Mouse (Mus musculus) intestine, postnatal 0 days (tissue): ENCODE results near the gene Rhou. TPM values are rescaled to one million over a fixed set of nuclear protein-coding genes. Genes with fewer than 3 reads are reported as not detected.
A peak's percentile ranks its signal among the peaks of the same experiment; 100 is the strongest.

Source experiments
- ATAC-seq: fragments of 200-750 bp; cut with Nextera tagmentation; 2 replicates; pipeline ENCODE4 v1.8.0; 2017; ENCODE audit warnings: mild to moderate bottlenecking, moderate TSS enrichment, moderate library complexity
- H3K27ac ChIP-seq: fragments of 300-500 bp; sonication (generic); 2 replicates; pipeline ENCODE4 v1.5.1; 2014; ENCODE audit warnings: mild to moderate bottlenecking, low read depth, low read length, moderate library complexity
- H3K27me3 ChIP-seq: fragments of 300-500 bp; sonication (generic); replicated peaks from 2 replicates; pipeline ENCODE4 v1.6.1; 2014; ENCODE audit warnings: low read length, mixed read lengths; ENCODE audit not compliant: control insufficient read depth, insufficient read depth
- H3K36me3 ChIP-seq: fragments of 300-500 bp; sonication (generic); 2 replicates; pipeline ENCODE4 v1.6.1; 2014; ENCODE audit warnings: mild to moderate bottlenecking, moderate library complexity; ENCODE audit not compliant: control insufficient read depth, insufficient read depth
- H3K4me1 ChIP-seq: fragments of 300-500 bp; sonication (generic); replicated peaks from 2 replicates; pipeline ENCODE4 v1.6.1; 2014; ENCODE audit warnings: antibody characterized with exemption, low read length, mixed read lengths; ENCODE audit not compliant: control insufficient read depth, insufficient read depth
- H3K4me2 ChIP-seq: fragments of 300-500 bp; sonication (generic); replicated peaks from 2 replicates; pipeline ENCODE4 v1.6.1; 2014; ENCODE audit warnings: low read depth, mild to moderate bottlenecking, moderate library complexity
- H3K4me3 ChIP-seq: fragments of 300-500 bp; sonication (generic); 2 replicates; pipeline ENCODE4 v1.5.1; 2014; ENCODE audit warnings: low read depth, low read length
- H3K9ac ChIP-seq: fragments of 300-500 bp; sonication (generic); 2 replicates; pipeline ENCODE4 v1.6.1; 2014; ENCODE audit warnings: mild to moderate bottlenecking, low read depth, low read length
- H3K9me3 ChIP-seq: fragments of 300-500 bp; sonication (generic); 2 replicates; pipeline ENCODE4 v1.6.1; 2016; ENCODE audit warnings: mixed run types; ENCODE audit not compliant: control insufficient read depth
- CTCF ChIP-seq: sonication (generic); IDR thresholded peaks from 2 replicates; pipeline ENCODE4 v1.5.1; 2016; ENCODE audit warnings: low read depth, mild to moderate bottlenecking, control low read depth, antibody characterized with exemption, moderate library complexity
- WGBS: fragments of 180-500 bp; shearing (Covaris S2); extraction: QIAGEN DNeasy Blood & Tissue Kit; methylation state at CpG from one replicate; pipeline ENCODE4 v1.1.7; 2014; 5-methylcytosine and 5-hydroxymethylcytosine counted together
- polyA plus RNA-seq: library from polyadenylated mRNA; unstranded; fragments of >200 nt; fragmentation: Nextera tagmentation; extraction: Ambion mirVana; gene quantifications from 2 replicates; pipeline ENCODE4 v1.2.1, GENCODE M21; 2015

Rhou gene
- polyA plus RNA-seq, 1 experiment from 2014 or later, result 18.7 TPM

- Histone ChIP-seq H3K27ac (peak overlapping the region; percentile 30), H3K4me3 (peak overlapping the region; percentile 71), H3K4me2 (peak overlapping the region; percentile 79), H3K9me3 (no peaks in the 10 kb centered on the region), H3K4me1 (no peaks in the 10 kb centered on the region; the same call in 1 of the 2 replicates), H3K27me3 (no peaks in the 10 kb centered on the region), H3K9ac (peak overlapping the region; percentile 96), H3K36me3 (peaks cover 33% of the 10 kb centered on the region)
- no peak for ATAC-seq
- TF ChIP-seq CTCF, result no peak
- WGBS, result 14% methylated on average over 8 of the region's 8 CpGs
Measured at GRCm38 (mm10) chr8:123655351-123655779, 1.6 kb downstream of the Rhou start.

- H3K27me3 ChIP-seq, result no peaks in the 10 kb centered on the region
- H3K4me3 ChIP-seq, result no peak overlapping the region
- H3K9me3 ChIP-seq, result no peaks in the 10 kb centered on the region
- no peak overlapping the region for H3K27ac ChIP-seq
- WGBS, result 85% methylated on average over 8 of the region's 8 CpGs
- no peak for TF ChIP-seq CTCF
- no peak overlapping the region for H3K4me2 ChIP-seq
- ATAC-seq, result no peak
- H3K36me3 ChIP-seq, result peaks cover 54% of the 10 kb centered on the region
- H3K9ac ChIP-seq, result no peak overlapping the region
- H3K4me1 ChIP-seq, result no peaks in the 10 kb centered on the region; the same call in 1 of the 2 replicates
Measured at GRCm38 (mm10) chr8:123657826-123658225, 4.1 kb downstream of the Rhou start.

- Histone ChIP-seq H3K27me3 (no peaks in the 10 kb centered on the region), H3K9me3 (no peaks in the 10 kb centered on the region), H3K27ac (no peak overlapping the region), H3K4me2 (no peak overlapping the region), H3K4me3 (no peak overlapping the region), H3K4me1 (no peaks in the 10 kb centered on the region; the same call in 1 of the 2 replicates), H3K9ac (no peak overlapping the region), H3K36me3 (peaks cover 65% of the 10 kb centered on the region)
- WGBS, result 85% methylated on average over 10 of the region's 10 CpGs
- no peak for TF ChIP-seq CTCF
- ATAC-seq, result no peak
Measured at GRCm38 (mm10) chr8:123659469-123660057, 5.8 kb downstream of the Rhou start.

- no peak for TF ChIP-seq CTCF
- WGBS, result 73% methylated on average over 11 of the region's 11 CpGs
- Histone ChIP-seq H3K4me2 (no peak overlapping the region), H3K27ac (no peak overlapping the region), H3K4me1 (no peaks in the 10 kb centered on the region), H3K9me3 (no peaks in the 10 kb centered on the region), H3K36me3 (peaks cover 58% of the 10 kb centered on the region), H3K27me3 (no peaks in the 10 kb centered on the region), H3K9ac (no peak overlapping the region), H3K4me3 (no peak overlapping the region)
- ATAC-seq, result no peak
Measured at GRCm38 (mm10) chr8:123661515-123661914, 7.8 kb downstream of the Rhou start.

GRCm38 (mm10) chr8:123665580-123665979 is 11.9 kb downstream of the Rhou start:
- H3K27me3 ChIP-seq, result no peaks in the 10 kb centered on the region
- ATAC-seq, result peak; percentile 88
- H3K9me3 ChIP-seq, result no peaks in the 10 kb centered on the region
- no peak overlapping the region for H3K4me3 ChIP-seq
- H3K9ac ChIP-seq, result no peak overlapping the region
- 26% methylated on average over 6 of the region's 6 CpGs for WGBS
- H3K4me2 ChIP-seq, result no peak overlapping the region
- peak overlapping the region; percentile 29; the same call in 1 of the 2 replicates for H3K27ac ChIP-seq
- H3K36me3 ChIP-seq, result peaks cover 30% of the 10 kb centered on the region; the same call in 1 of the 2 replicates
- no peak for TF ChIP-seq CTCF
- H3K4me1 ChIP-seq, result no peaks in the 10 kb centered on the region

- Histone ChIP-seq H3K4me2 (no peak overlapping the region), H3K27me3 (no peaks in the 10 kb centered on the region), H3K9ac (no peak overlapping the region), H3K36me3 (peaks cover 18% of the 10 kb centered on the region; the same call in 1 of the 2 replicates), H3K27ac (no peak overlapping the region), H3K9me3 (no peaks in the 10 kb centered on the region), H3K4me1 (no peaks in the 10 kb centered on the region), H3K4me3 (no peak overlapping the region)
- no peak for ATAC-seq
- TF ChIP-seq CTCF, result no peak
- WGBS, result 80% methylated on average over 1 of the region's 1 CpGs
Measured at GRCm38 (mm10) chr8:123666832-123667231, 13.1 kb downstream of the Rhou start.
